Mouse (Mus musculus) midbrain, embryonic 11.5 days (tissue): ENCODE data around the gene Slc22a14. TPM values are rescaled to one million over a fixed set of nuclear protein-coding genes. Genes with fewer than 3 reads are reported as not detected.
A peak's percentile ranks its signal among the peaks of the same experiment; 100 is the strongest.

ENCODE experiments used
- ATAC-seq: fragments of 200-750 bp; cut with Nextera tagmentation; 2 replicates; pipeline ENCODE4 v1.8.0; 2017; ENCODE audit warnings: moderate TSS enrichment, moderate library complexity; ENCODE audit not compliant: low FRiP score
- DNase-seq: peaks from one replicate; pipeline ENCODE4 v3.0.0; 2015; ENCODE audit warnings: low spot score; ENCODE audit errors: missing footprints
- H3K27ac ChIP-seq: fragments of 300-500 bp; sonication (generic); 2 replicates; pipeline ENCODE4 v1.5.1; 2014; ENCODE audit warnings: low read depth, low read length
- H3K27me3 ChIP-seq: fragments of 300-500 bp; sonication (generic); 2 replicates; pipeline ENCODE4 v1.6.1; 2014; ENCODE audit warnings: mild to moderate bottlenecking, low read length, moderate library complexity, mixed read lengths; ENCODE audit not compliant: control insufficient read depth, insufficient read depth
- H3K36me3 ChIP-seq: fragments of 300-500 bp; sonication (generic); 2 replicates; pipeline ENCODE4 v1.6.1; 2014; ENCODE audit warnings: mild to moderate bottlenecking, low read length, moderate library complexity, mixed read lengths; ENCODE audit not compliant: control insufficient read depth, insufficient read depth
- H3K4me1 ChIP-seq: fragments of 300-500 bp; sonication (generic); 2 replicates; pipeline ENCODE4 v1.6.1; 2014; ENCODE audit warnings: low read length; ENCODE audit not compliant: control insufficient read depth, insufficient read depth
- H3K4me2 ChIP-seq: fragments of 300-500 bp; sonication (generic); 2 replicates; pipeline ENCODE4 v1.6.1; 2014; ENCODE audit warnings: mild to moderate bottlenecking, moderate library complexity
- H3K4me3 ChIP-seq: fragments of 300-500 bp; sonication (generic); 2 replicates; pipeline ENCODE4 v1.5.1; 2014; ENCODE audit warnings: low read depth, low read length
- H3K9ac ChIP-seq: fragments of 300-500 bp; sonication (generic); 2 replicates; pipeline ENCODE4 v1.6.1; 2014; ENCODE audit warnings: low read length
- H3K9me3 ChIP-seq: fragments of 300-500 bp; sonication (generic); 2 replicates; pipeline ENCODE4 v1.6.1; 2016; ENCODE audit warnings: low read length; ENCODE audit not compliant: control insufficient read depth
- WGBS: fragments of 180-500 bp; shearing (Covaris S2); extraction: QIAGEN DNeasy Blood & Tissue Kit; methylation state at CpG from one replicate; pipeline ENCODE4 v1.1.7; 2014; 5-methylcytosine and 5-hydroxymethylcytosine counted together
- polyA plus RNA-seq: library from polyadenylated mRNA; unstranded; fragments of >200 nt; fragmentation: Nextera tagmentation; extraction: Ambion mirVana; gene quantifications from 2 replicates; pipeline ENCODE4 v1.2.1, GENCODE M21; 2014

Gene Slc22a14
- polyA plus RNA-seq, 1 experiment from 2014 or later, result not detected

DNA sequence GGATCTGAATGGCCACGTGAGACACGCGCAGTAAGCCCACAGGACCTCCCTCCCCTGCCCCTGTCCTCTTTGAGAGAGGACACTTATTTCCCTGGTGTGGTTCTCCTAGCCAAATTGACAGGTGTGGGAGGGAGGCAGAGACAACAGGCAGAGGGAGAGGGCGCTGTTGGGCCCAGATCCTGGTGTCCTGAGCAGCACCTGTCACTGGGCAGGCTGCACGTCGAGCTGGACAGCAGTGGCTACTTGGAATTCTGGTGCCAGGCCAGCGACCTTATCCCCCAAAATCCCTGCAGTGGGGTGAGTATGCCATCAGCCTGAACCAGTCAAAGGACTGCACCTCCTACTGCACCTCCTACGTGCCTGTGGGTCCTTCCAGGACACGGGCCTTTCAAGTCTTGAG lies 222.0 kb downstream of the Slc22a14 start:
- H3K36me3 ChIP-seq, result no peaks in the 10 kb centered on the region
- no peaks in the 10 kb centered on the region for H3K9me3 ChIP-seq
- H3K27ac ChIP-seq, result no peak overlapping the region
- DNase-seq (peak; percentile 26), ATAC-seq (no peak)
- no peaks in the 10 kb centered on the region for H3K4me1 ChIP-seq
- no peaks in the 10 kb centered on the region for H3K27me3 ChIP-seq
- WGBS, result 79% methylated on average over 9 of the region's 9 CpGs
- H3K4me2 ChIP-seq, result no peak overlapping the region
- no peak overlapping the region for H3K4me3 ChIP-seq
- H3K9ac ChIP-seq, result no peak overlapping the region

DNA sequence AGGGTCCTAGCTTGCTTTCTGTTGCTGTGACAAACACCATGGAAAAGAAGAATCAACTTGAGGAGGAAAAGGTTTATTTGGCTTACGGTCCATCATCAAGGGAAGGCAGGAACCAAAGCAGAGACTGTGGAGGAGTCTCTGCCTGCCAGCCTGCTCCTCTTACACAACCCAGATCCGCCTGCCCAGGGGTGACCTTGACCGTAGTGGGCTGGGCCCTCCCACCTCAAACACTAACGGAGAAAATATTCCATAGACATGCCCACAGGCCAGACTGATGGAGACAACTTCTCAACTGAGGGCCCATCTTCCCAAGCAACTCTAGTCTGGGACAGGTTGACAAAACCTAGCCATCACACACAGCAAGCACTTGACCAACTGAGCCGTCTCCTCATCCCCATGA lies 223.3 kb downstream of the Slc22a14 start:
- Histone ChIP-seq H3K4me2 (no peak overlapping the region), H3K4me3 (no peak overlapping the region), H3K9me3 (no peaks in the 10 kb centered on the region), H3K9ac (no peak overlapping the region), H3K4me1 (no peaks in the 10 kb centered on the region), H3K27me3 (no peaks in the 10 kb centered on the region), H3K27ac (no peak overlapping the region), H3K36me3 (no peaks in the 10 kb centered on the region)
- DNase-seq (peak; percentile 44), ATAC-seq (no peak)
- 88% methylated on average over 5 of the region's 5 CpGs for WGBS

DNA sequence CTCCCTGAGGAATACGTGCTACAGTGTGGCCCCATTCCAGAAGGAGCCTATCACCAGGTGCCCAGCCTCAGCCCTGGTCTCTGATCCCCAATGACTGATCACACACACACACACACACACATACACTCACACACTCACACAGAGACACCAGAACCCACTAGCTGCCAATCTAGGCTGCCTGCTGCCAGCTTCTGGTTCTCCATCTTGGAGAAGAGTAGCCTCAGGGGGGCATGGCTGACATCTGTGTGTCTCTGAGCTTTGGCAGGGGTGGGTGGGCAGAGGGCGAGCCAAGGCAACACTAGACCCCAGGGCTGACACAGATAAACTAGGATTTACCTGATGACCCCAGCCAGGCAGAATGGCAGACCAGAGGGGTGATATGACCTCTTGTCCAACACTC lies 226.5 kb downstream of the Slc22a14 start:
- WGBS, result 85% methylated on average over 2 of the region's 2 CpGs
- no peaks in the 10 kb centered on the region for H3K4me1 ChIP-seq
- H3K9ac ChIP-seq, result no peak overlapping the region
- ATAC-seq (no peak), DNase-seq (no peak)
- no peak overlapping the region for H3K4me2 ChIP-seq
- H3K4me3 ChIP-seq, result no peak overlapping the region
- H3K36me3 ChIP-seq, result no peaks in the 10 kb centered on the region
- no peaks in the 10 kb centered on the region for H3K27me3 ChIP-seq
- no peak overlapping the region for H3K27ac ChIP-seq
- H3K9me3 ChIP-seq, result no peaks in the 10 kb centered on the region

DNA sequence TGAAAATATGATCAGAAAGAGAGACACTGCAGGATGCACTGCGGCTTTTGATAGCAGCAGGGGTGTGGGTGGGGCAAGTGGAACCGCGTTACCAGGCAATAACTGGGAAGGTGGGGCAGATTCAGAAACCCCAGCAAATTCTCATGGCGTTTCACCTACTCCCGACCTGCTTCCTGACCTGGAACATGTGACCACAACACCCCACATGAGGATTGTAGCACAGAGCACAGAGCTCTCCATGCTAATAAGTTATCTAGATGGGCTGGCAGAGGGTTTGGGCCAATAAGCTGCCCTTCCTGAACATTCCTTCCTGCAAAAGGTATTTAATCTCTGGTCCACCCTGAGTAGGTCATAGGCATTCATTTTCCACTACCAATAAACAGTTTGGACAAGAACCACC lies 234.7 kb downstream of the Slc22a14 start:
- Histone ChIP-seq H3K4me3 (no peak overlapping the region), H3K4me1 (no peaks in the 10 kb centered on the region), H3K9me3 (no peaks in the 10 kb centered on the region), H3K27me3 (no peaks in the 10 kb centered on the region), H3K4me2 (no peak overlapping the region), H3K36me3 (no peaks in the 10 kb centered on the region), H3K27ac (no peak overlapping the region), H3K9ac (no peak overlapping the region)
- 76% methylated on average over 5 of the region's 5 CpGs for WGBS
- ATAC-seq, result no peak
- DNase-seq, result peak; percentile 2

GRCm38 (mm10) chr9:119128436-119129181 lies 236.7 kb downstream of the Slc22a14 start:
- H3K36me3 ChIP-seq, result no peaks in the 10 kb centered on the region
- ATAC-seq (no peak), DNase-seq (peak; percentile 73)
- no peaks in the 10 kb centered on the region for H3K27me3 ChIP-seq
- H3K27ac ChIP-seq, result no peak overlapping the region
- no peaks in the 10 kb centered on the region for H3K4me1 ChIP-seq
- no peak overlapping the region for H3K4me2 ChIP-seq
- no peaks in the 10 kb centered on the region for H3K9me3 ChIP-seq
- H3K4me3 ChIP-seq, result no peak overlapping the region
- WGBS, result 85% methylated on average over 12 of the region's 12 CpGs
- no peak overlapping the region for H3K9ac ChIP-seq

DNA sequence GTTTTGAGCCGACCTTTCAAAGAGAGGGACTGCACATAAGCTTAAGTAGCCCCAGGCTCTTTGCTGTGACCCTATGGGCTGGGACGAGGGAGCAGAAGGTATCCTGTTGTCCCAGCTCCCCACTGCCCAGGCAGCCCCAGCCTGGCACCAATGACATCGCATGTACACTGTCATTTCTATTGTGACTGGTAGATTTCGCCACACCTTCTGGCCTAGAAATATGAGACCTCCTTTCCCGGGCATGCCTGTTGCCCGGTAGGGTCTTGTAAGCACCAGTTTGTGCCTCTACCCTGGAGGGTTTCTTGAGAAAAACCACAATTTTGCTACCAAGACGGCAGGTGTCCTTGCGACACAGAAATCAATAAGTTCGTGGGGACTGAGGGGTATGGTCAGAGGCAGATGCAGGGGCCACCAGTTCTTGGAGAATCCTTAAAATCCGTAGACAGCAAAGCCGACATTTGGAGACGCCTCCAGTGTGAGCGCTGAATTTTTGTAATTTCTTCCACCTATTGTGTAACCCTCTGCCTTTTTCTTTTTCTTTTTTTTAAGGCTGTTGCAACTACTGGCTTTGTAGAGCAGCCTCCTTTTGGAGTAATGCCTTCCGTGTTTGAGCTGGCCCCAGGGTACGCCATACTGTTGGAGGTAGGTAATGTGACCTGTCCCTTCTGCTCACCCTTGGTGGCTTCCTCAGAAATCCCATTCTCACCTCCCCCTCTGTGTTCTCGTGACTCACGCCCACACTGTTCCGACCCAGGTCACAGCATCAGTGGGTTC lies 242.6 kb downstream of the Slc22a14 start:
- ATAC-seq (no peak), DNase-seq (peak; percentile 33)
- H3K36me3 ChIP-seq, result no peaks in the 10 kb centered on the region
- no peak overlapping the region for H3K9ac ChIP-seq
- 91% methylated on average over 18 of the region's 18 CpGs for WGBS
- H3K27ac ChIP-seq, result no peak overlapping the region
- H3K4me3 ChIP-seq, result no peak overlapping the region
- no peaks in the 10 kb centered on the region for H3K4me1 ChIP-seq
- no peak overlapping the region for H3K4me2 ChIP-seq
- no peaks in the 10 kb centered on the region for H3K9me3 ChIP-seq
- H3K27me3 ChIP-seq, result no peaks in the 10 kb centered on the region

GRCm38 (mm10) chr9:119120168-119120560 lies 245.2 kb downstream of the Slc22a14 start:
- no peak for DNase-seq
- Histone ChIP-seq H3K27ac (no peak overlapping the region), H3K4me1 (no peaks in the 10 kb centered on the region), H3K4me3 (no peak overlapping the region), H3K27me3 (no peaks in the 10 kb centered on the region), H3K4me2 (no peak overlapping the region), H3K9me3 (no peaks in the 10 kb centered on the region), H3K9ac (no peak overlapping the region), H3K36me3 (no peaks in the 10 kb centered on the region)
- 83% methylated on average over 3 of the region's 3 CpGs for WGBS
- ATAC-seq, result no peak

Other genes with a start within 250 kb of the Slc22a14 start
- 1.0 and 1.4 TPM in 2 replicates for gene Acaa1b, start 208.5 kb downstream of the Slc22a14 start, polyA plus RNA-seq
- gene Gm47289, start 206.4 kb downstream of the Slc22a14 start, polyA plus RNA-seq, result not detected in 2 replicates
- not detected in 2 replicates for gene Slc22a13, start 156.5 kb downstream of the Slc22a14 start, polyA plus RNA-seq
- 15.5 and 16.2 TPM in 2 replicates for gene Oxsr1, start 43.1 kb downstream of the Slc22a14 start, polyA plus RNA-seq
- gene Acaa1a, start 25.9 kb downstream of the Slc22a14 start, polyA plus RNA-seq, result 52.7 and 61.2 TPM in 2 replicates
- gene Myd88, start 24.1 kb downstream of the Slc22a14 start, polyA plus RNA-seq, result 6.3 and 7.6 TPM in 2 replicates
- 5.4 and 6.5 TPM in 2 replicates for gene Xylb, start 8.2 kb downstream of the Slc22a14 start, polyA plus RNA-seq
- 70.1 and 95.4 TPM in 2 replicates for gene Acvr2b, start 36.6 kb upstream of the Slc22a14 start, polyA plus RNA-seq
- gene Exog, start 79.4 kb upstream of the Slc22a14 start, polyA plus RNA-seq, result 39.5 and 39.9 TPM in 2 replicates
- gene Scn5a, start 213.5 kb upstream of the Slc22a14 start, polyA plus RNA-seq, result 0.16 TPM in 1 of 2 replicates, not detected in the other